Mouse (Mus musculus): ENCODE results near the gene Arhgef15. TPM values are rescaled to one million over a fixed set of nuclear protein-coding genes. Genes with fewer than 3 reads are reported as not detected.
"Not testable (repeated sequence)": the region's sequence is repeated elsewhere in the genome, so short reads cannot be mapped to it uniquely, and the experiment has no call there.

The Arhgef15 gene
- total RNA-seq (2017), result not detected in 2 replicates

- no peak for ATAC-seq (ENCODE audit: extremely low read depth, insufficient number of reproducible peaks, low FRiP score, poor library complexity, severe bottlenecking)
Observed at GRCm38 (mm10) chr11:68957308-68957707, at the start of gene Arhgef15. Gene Arhgef15, minus strand, starts transcription at chr11:68957480.

GRCm38 (mm10) chr11:69006575-69006974 lies 49.3 kb upstream of the Arhgef15 start:
- not testable (repeated sequence) for ATAC-seq (ENCODE audit: extremely low read depth, insufficient number of reproducible peaks, low FRiP score, poor library complexity, severe bottlenecking)

GRCm38 (mm10) chr11:69005193-69005592 lies 47.9 kb upstream of the Arhgef15 start:
- ATAC-seq (ENCODE audit: extremely low read depth, insufficient number of reproducible peaks, low FRiP score, poor library complexity, severe bottlenecking), result no peak

- ATAC-seq (ENCODE audit: extremely low read depth, insufficient number of reproducible peaks, low FRiP score, poor library complexity, severe bottlenecking), result no peak
Observed at GRCm38 (mm10) chr11:69003592-69003991, 46.3 kb upstream of the Arhgef15 start.

- ATAC-seq (ENCODE audit: extremely low read depth, insufficient number of reproducible peaks, low FRiP score, poor library complexity, severe bottlenecking), result not testable (repeated sequence)
Observed at GRCm38 (mm10) chr11:69002782-69003181, 45.5 kb upstream of the Arhgef15 start.

GRCm38 (mm10) chr11:68997080-68997479 lies 39.8 kb upstream of the Arhgef15 start:
- no peak for ATAC-seq (ENCODE audit: extremely low read depth, insufficient number of reproducible peaks, low FRiP score, poor library complexity, severe bottlenecking)

GRCm38 (mm10) chr11:68994377-68994776 lies 37.1 kb upstream of the Arhgef15 start:
- ATAC-seq (ENCODE audit: extremely low read depth, insufficient number of reproducible peaks, low FRiP score, poor library complexity, severe bottlenecking), result no peak

- ATAC-seq (ENCODE audit: extremely low read depth, insufficient number of reproducible peaks, low FRiP score, poor library complexity, severe bottlenecking), result no peak
Observed at GRCm38 (mm10) chr11:68993122-68993521, 35.8 kb upstream of the Arhgef15 start.

- no peak for ATAC-seq (ENCODE audit: extremely low read depth, insufficient number of reproducible peaks, low FRiP score, poor library complexity, severe bottlenecking)
Observed at GRCm38 (mm10) chr11:68988341-68988740, 31.1 kb upstream of the Arhgef15 start.

- ATAC-seq (ENCODE audit: extremely low read depth, insufficient number of reproducible peaks, low FRiP score, poor library complexity, severe bottlenecking), result no peak
Observed at GRCm38 (mm10) chr11:68987365-68987882, 30.1 kb upstream of the Arhgef15 start.

GRCm38 (mm10) chr11:68982639-68983369 lies 25.5 kb upstream of the Arhgef15 start:
- ATAC-seq (ENCODE audit: extremely low read depth, insufficient number of reproducible peaks, low FRiP score, poor library complexity, severe bottlenecking), result peak; percentile 71

- no peak for ATAC-seq (ENCODE audit: extremely low read depth, insufficient number of reproducible peaks, low FRiP score, poor library complexity, severe bottlenecking)
Observed at GRCm38 (mm10) chr11:68980919-68981318, 23.6 kb upstream of the Arhgef15 start.

GRCm38 (mm10) chr11:68979320-68979733 lies 22.0 kb upstream of the Arhgef15 start:
- no peak for ATAC-seq (ENCODE audit: extremely low read depth, insufficient number of reproducible peaks, low FRiP score, poor library complexity, severe bottlenecking)

- no peak for ATAC-seq (ENCODE audit: extremely low read depth, insufficient number of reproducible peaks, low FRiP score, poor library complexity, severe bottlenecking)
Observed at GRCm38 (mm10) chr11:68975601-68976000, 18.3 kb upstream of the Arhgef15 start.

GRCm38 (mm10) chr11:68975085-68975484 lies 17.8 kb upstream of the Arhgef15 start, which contains the start of gene Rangrf:
Gene Rangrf, minus strand, starts transcription at chr11:68975185.
- ATAC-seq (ENCODE audit: extremely low read depth, insufficient number of reproducible peaks, low FRiP score, poor library complexity, severe bottlenecking), result no peak

- no peak for ATAC-seq (ENCODE audit: extremely low read depth, insufficient number of reproducible peaks, low FRiP score, poor library complexity, severe bottlenecking)
Observed at GRCm38 (mm10) chr11:68974059-68974450, 16.8 kb upstream of the Arhgef15 start.

- ATAC-seq (ENCODE audit: extremely low read depth, insufficient number of reproducible peaks, low FRiP score, poor library complexity, severe bottlenecking), result peak; percentile 26
Observed at GRCm38 (mm10) chr11:68973250-68974058, 16.2 kb upstream of the Arhgef15 start.

GRCm38 (mm10) chr11:68970232-68970631 lies 13.0 kb upstream of the Arhgef15 start:
- no peak for ATAC-seq (ENCODE audit: extremely low read depth, insufficient number of reproducible peaks, low FRiP score, poor library complexity, severe bottlenecking)

GRCm38 (mm10) chr11:68968752-68969151 lies 11.5 kb upstream of the Arhgef15 start:
- ATAC-seq (ENCODE audit: extremely low read depth, insufficient number of reproducible peaks, low FRiP score, poor library complexity, severe bottlenecking), result no peak
